Mouse (Mus musculus): ENCODE results near the gene Zfp663. TPM values are rescaled to one million over a fixed set of nuclear protein-coding genes. Genes with fewer than 3 reads are reported as not detected.
A peak's percentile ranks its signal among the peaks of the same experiment; 100 is the strongest.

The Zfp663 gene
- total and polyA plus RNA-seq, 2 experiments from 2014 or later: 0.47 to 2.3 TPM

DNA sequence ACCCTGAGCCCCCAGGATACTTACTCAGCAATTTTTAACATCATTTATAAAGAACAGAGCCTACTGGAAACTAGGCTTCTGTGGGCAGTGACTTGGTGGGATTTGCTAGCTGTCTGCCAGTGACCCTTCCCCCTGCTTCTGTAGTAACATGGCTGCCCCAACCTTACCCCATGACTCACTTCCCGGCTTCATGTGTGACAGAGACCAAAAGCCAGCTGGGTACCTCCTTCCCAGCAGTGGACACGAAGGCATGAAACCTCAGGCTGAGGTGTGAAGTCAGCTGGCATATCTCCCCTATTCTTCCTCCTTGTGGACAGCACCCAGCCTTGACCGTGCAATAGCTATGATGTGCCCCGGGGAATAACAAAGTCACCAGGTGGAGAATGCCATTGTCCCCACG is 39.8 kb downstream of the Zfp663 start:
- Histone ChIP-seq H3K36me3 (ENCODE audit: insufficient read depth, low read length) (no peaks in the 10 kb centered on the region), H3K4me1 (ENCODE audit: insufficient read depth, low read length) (peaks cover 26% of the 10 kb centered on the region), H3K27ac (no peak overlapping the region), H3K27me3 (ENCODE audit: insufficient read depth, low read length) (no peaks in the 10 kb centered on the region), H3K9me3 (ENCODE audit: low read length) (no peaks in the 10 kb centered on the region), H3K9ac (replicated peaks; ENCODE audit: low read length) (no peak overlapping the region), H3K4me3 (ENCODE audit: low read length) (no peak overlapping the region), H3K4me2 (ENCODE audit: low read depth, low read length) (no peak overlapping the region)
- no peak for DNase-seq (ENCODE audit: low spot score)
- ATAC-seq: no peak
- no peak for TF ChIP-seq CTCF (IDR thresholded peaks at IDR 0.05; ENCODE audit: low read depth)
- 78% methylated on average over 5 of the region's 5 CpGs for WGBS

- DNase-seq (ENCODE audit: low spot score) (peak; percentile 43), ATAC-seq (no peak)
- Histone ChIP-seq H3K27ac (peak overlapping the region; percentile 85), H3K27me3 (ENCODE audit: insufficient read depth, low read length) (no peaks in the 10 kb centered on the region), H3K9ac (replicated peaks; ENCODE audit: low read length) (peak overlapping the region; percentile 65; the same call in 1 of the 2 replicates), H3K9me3 (ENCODE audit: low read length) (no peaks in the 10 kb centered on the region), H3K4me1 (ENCODE audit: insufficient read depth, low read length) (peaks cover 28% of the 10 kb centered on the region), H3K36me3 (ENCODE audit: insufficient read depth, low read length) (no peaks in the 10 kb centered on the region), H3K4me2 (ENCODE audit: low read depth, low read length) (peak overlapping the region; percentile 87), H3K4me3 (ENCODE audit: low read length) (peak overlapping the region; percentile 90)
- WGBS: 21% methylated on average over 7 of the region's 7 CpGs
- no peak for TF ChIP-seq CTCF (IDR thresholded peaks at IDR 0.05; ENCODE audit: low read depth)
Measured at GRCm38 (mm10) chr2:165327386-165327785, 41.1 kb downstream of the Zfp663 start.

DNA sequence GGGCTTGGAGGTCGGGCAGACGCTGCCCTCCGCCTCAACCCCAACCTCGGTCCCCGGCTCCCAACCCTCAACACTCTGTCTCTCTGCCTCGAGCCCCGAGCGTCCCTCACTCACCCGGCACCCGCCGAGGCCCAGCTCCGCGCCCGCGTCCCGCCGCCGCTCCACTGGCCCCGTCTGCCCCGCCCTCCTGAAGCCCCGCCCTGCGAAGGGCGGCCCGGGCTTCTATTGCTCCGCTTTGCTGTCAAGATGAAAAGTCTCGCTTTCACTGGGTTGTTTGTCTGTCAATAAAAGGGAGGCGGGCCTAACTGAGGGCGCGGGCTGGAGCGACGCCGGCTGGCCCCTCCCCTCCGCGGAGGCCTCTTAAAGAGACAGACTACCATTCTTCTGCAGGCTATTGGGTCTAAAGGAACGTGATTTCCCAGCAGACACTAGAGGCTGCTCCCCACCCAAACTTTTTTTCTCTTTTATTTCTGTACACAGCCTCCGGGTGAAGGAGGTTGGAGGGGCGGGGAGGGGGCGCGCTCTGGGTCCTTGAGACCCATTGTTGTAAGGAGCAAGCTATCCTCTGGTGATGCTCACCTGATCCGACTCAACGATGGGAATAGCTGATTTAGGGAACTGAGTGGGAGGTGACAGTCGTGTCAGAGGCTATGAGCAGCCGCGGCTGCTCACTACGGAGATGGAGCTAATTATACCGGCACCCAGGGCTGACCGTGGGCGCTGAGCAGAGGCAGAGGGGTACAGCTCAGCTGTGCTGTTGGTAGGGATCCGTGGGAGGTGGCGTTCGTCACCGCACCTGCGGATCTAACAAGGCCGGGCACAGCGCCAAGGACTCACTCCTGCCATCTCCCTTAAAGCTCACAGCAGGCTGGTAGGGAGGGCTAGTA is 42.0 kb downstream of the Zfp663 start, which contains the start of gene Elmo2:
Elmo2 (minus strand) TSS at position 176 of the 887 bp plus-strand sequence.
- Histone ChIP-seq H3K27ac (peak within 1 kb of the TSS; percentile 85), H3K4me3 (ENCODE audit: low read length) (peak within 1 kb of the TSS; percentile 90), H3K4me1 (ENCODE audit: insufficient read depth, low read length) (peaks cover 35% of the 10 kb centered on the region), H3K4me2 (ENCODE audit: low read depth, low read length) (peak within 1 kb of the TSS; percentile 94), H3K9ac (replicated peaks; ENCODE audit: low read length) (peak within 1 kb of the TSS; percentile 89), H3K9me3 (ENCODE audit: low read length) (no peaks in the 10 kb centered on the region), H3K36me3 (ENCODE audit: insufficient read depth, low read length) (no peaks in the 10 kb centered on the region), H3K27me3 (ENCODE audit: insufficient read depth, low read length) (no peaks in the 10 kb centered on the region)
- 4% methylated on average over 52 of the region's 55 CpGs for WGBS
- no peak for TF ChIP-seq CTCF (IDR thresholded peaks at IDR 0.05; ENCODE audit: low read depth)
- ATAC-seq (peak; percentile 98), DNase-seq (ENCODE audit: low spot score) (peak; percentile 98)

- Histone ChIP-seq H3K4me2 (ENCODE audit: low read depth, low read length) (peak overlapping the region; percentile 94), H3K36me3 (ENCODE audit: insufficient read depth, low read length) (no peaks in the 10 kb centered on the region), H3K4me3 (ENCODE audit: low read length) (peak overlapping the region; percentile 90), H3K4me1 (ENCODE audit: insufficient read depth, low read length) (peaks cover 43% of the 10 kb centered on the region), H3K27ac (peak overlapping the region; percentile 81), H3K27me3 (ENCODE audit: insufficient read depth, low read length) (no peaks in the 10 kb centered on the region), H3K9ac (replicated peaks; ENCODE audit: low read length) (peak overlapping the region; percentile 89), H3K9me3 (ENCODE audit: low read length) (no peaks in the 10 kb centered on the region)
- peak; percentile 34 for DNase-seq (ENCODE audit: low spot score)
- ATAC-seq: peak; percentile 16
- no peak for TF ChIP-seq CTCF (IDR thresholded peaks at IDR 0.05; ENCODE audit: low read depth)
- WGBS: under 1% methylated on average over 30 of the region's 30 CpGs
Measured at GRCm38 (mm10) chr2:165325521-165326303, 42.8 kb downstream of the Zfp663 start.

DNA sequence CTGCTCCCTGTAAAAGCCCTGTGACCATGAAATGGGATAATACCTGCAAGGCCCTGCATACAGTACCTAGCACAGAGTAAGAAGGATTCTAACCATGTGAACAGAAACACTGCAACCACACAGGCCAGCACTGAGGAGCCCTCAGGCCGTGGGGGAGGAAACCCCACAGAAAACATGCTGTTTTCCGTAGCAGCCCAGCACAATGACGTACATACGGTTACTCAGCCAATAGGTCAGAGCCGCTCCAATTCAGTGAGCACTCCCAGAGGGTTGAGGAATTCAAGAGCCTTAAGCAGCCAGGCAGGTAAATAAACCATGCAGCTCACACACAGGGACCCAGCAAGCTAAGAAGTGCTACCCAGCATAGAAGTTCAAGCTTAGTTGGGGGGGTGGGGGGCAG is 44.6 kb downstream of the Zfp663 start:
- no peak overlapping the region for H3K9ac ChIP-seq (replicated peaks; ENCODE audit: low read length)
- WGBS: 31% methylated on average over 5 of the region's 5 CpGs
- DNase-seq (ENCODE audit: low spot score) (no peak), ATAC-seq (no peak)
- no peaks in the 10 kb centered on the region for H3K36me3 ChIP-seq (ENCODE audit: insufficient read depth, low read length)
- no peak overlapping the region for H3K4me3 ChIP-seq (ENCODE audit: low read length)
- H3K27ac ChIP-seq: no peak overlapping the region
- no peak for TF ChIP-seq CTCF (IDR thresholded peaks at IDR 0.05; ENCODE audit: low read depth)
- H3K4me1 ChIP-seq (ENCODE audit: insufficient read depth, low read length): peaks cover 48% of the 10 kb centered on the region
- no peaks in the 10 kb centered on the region for H3K27me3 ChIP-seq (ENCODE audit: insufficient read depth, low read length)
- H3K4me2 ChIP-seq (ENCODE audit: low read depth, low read length): peak overlapping the region; percentile 94
- no peaks in the 10 kb centered on the region for H3K9me3 ChIP-seq (ENCODE audit: low read length)

DNA sequence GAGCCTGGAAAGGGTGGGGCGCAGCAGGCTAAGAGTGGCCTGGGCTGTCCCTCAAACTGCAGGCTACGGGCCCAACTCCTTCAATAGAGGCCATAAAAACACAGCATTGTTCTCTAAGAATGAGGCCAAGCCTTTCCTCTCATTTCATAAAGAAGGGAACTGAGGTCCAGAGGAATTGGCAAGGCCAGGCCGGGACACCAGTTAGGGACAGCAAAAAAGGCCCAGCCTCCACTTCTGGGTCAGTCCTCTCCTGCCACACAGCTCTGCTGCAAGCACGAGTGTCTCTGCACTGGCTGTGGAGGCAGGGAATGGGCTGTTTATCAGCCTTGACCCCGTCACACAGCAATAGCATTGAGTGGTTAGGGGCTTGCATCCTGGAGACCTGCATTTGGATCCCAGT is 45.0 kb downstream of the Zfp663 start:
- H3K9ac ChIP-seq (replicated peaks; ENCODE audit: low read length): no peak overlapping the region
- 67% methylated on average over 5 of the region's 5 CpGs for WGBS
- H3K4me1 ChIP-seq (ENCODE audit: insufficient read depth, low read length): peaks cover 48% of the 10 kb centered on the region
- DNase-seq (ENCODE audit: low spot score): no peak
- H3K27ac ChIP-seq: no peak overlapping the region
- H3K27me3 ChIP-seq (ENCODE audit: insufficient read depth, low read length): no peaks in the 10 kb centered on the region
- no peak overlapping the region for H3K4me2 ChIP-seq (ENCODE audit: low read depth, low read length)
- no peak overlapping the region for H3K4me3 ChIP-seq (ENCODE audit: low read length)
- H3K36me3 ChIP-seq (ENCODE audit: insufficient read depth, low read length): no peaks in the 10 kb centered on the region
- TF ChIP-seq CTCF (IDR thresholded peaks at IDR 0.05; ENCODE audit: low read depth): no peak
- no peaks in the 10 kb centered on the region for H3K9me3 ChIP-seq (ENCODE audit: low read length)
- ATAC-seq: no peak

Measured in hindbrain, postnatal 0 days (tissue).